Mouse (Mus musculus) cerebellum, adult 9-10 months (tissue): ENCODE measurements around the gene Sec16b.
A peak's percentile ranks its signal among the peaks of the same experiment; 100 is the strongest.

Source experiments
- DNase-seq: peaks from one replicate; pipeline ENCODE4 v3.0.0; 2022

The Sec16b gene

DNA sequence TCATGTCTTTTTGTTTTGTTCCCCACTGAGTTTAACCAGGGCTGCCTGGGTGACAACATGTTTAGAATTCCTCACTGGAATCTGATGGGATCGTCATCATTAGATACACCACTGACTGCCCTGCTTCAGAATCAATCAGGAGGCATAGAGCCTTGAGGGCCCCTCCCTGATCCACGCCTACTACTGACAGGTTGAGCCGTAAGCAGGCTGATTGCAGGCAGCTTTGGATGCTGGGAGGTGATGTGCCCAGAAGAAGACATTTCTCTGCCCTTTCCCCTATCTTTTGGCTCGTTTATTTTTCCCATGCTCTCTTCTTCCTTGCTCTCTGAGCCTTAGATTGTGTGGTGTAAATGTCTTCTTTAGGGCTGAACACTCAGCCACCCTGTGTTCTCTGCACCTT is 7.8 kb downstream of the Sec16b start:
- no peak for DNase-seq

- DNase-seq = no peak
Observed at GRCm38 (mm10) chr1:157516838-157517808, 10.6 kb downstream of the Sec16b start.

- peak; percentile 94 for DNase-seq
Observed at GRCm38 (mm10) chr1:157518111-157518523, 11.6 kb downstream of the Sec16b start.

DNA sequence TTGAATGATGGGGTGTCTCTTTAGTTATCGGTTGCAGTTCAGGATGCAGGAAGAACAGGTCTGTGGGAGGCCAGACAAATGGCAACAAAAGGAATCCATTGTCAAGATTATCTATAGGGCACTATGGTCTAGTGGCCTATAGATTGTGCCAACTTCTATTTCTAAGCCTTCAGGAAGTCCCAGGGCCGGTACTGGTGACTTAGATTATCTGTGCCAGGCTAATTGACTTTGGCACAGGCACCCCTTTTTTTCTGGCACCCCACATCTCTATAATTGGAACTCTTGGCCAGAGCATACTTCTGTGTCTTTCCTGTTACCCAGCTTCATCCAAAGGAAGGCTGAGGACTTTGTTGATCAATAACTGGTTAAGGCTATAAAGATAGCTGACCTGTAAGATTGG is 12.9 kb downstream of the Sec16b start:
- no peak for DNase-seq

- no peak for DNase-seq
Observed at GRCm38 (mm10) chr1:157522322-157522721, 15.8 kb downstream of the Sec16b start.

DNA sequence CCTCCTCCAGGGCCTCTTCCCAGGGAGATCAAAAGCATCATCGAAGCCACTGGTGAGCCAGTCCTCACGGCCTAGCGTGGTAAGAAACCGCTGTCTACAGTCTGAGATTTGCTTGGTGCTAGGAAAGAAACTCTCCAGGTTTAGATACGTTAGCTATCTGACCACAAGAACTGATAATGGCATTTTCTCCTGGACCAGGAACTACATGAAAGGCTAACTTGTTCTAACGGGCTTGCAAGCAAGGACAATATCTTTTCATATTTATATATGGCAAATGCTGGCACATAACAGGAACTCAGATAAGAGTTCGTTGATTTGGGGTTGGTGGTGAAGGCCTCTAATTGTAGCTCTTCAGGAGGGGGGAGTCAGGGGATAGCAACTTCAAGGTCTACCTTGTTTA is 18.2 kb downstream of the Sec16b start:
- DNase-seq = no peak

DNA sequence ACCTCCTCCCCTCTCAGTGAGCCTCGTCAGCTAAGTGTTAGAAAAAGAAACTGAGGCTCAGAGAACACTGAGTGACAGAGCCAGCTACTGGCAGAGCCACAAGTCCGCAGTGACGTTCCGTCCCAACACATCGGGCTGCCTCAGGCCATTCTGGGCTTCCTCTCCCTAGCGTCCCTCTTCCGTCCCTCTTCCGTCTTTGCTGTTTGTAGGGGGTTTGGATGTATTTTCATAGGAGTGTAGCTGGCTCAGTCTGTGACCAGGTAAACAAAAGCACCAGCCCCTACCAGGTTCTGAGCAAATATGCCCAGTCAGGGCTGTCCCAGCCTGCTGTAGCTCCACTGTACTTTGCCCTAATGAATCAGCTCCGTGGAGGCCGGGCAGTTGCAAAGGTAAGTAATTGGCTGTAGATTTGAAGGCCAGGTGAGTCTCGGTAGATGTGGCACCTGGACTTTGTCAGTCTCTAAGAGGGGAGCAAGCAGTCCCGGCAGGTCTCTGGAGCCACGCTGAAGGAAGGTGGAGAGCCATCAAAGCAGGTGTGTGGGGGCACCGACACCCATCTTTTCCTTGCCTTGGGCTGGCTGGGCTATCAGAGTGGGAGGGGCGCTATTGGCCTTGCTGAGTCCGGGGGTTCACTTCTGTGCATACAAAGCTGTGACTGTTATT is 19.3 kb downstream of the Sec16b start:
- no peak for DNase-seq

DNA sequence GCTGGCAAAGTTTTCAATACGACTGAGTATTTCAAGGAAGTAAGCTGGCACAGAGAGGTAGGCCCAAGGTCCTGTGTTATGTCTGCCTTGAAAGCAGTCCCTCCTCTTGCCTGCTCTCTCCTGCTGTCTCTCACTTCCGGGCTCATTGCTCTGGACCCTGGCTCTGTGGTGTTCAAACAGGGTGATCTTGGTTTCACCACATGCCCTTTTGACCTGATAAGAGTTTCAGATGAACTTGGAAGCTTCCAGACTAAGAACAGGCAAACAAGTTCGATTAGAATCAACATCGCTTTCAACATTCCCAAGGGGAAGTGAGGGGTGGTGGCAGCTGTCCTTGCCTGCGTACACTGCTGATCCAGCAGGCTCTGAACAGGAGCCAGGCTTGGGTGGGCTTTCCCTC is 20.1 kb downstream of the Sec16b start:
- DNase-seq = no peak

DNA sequence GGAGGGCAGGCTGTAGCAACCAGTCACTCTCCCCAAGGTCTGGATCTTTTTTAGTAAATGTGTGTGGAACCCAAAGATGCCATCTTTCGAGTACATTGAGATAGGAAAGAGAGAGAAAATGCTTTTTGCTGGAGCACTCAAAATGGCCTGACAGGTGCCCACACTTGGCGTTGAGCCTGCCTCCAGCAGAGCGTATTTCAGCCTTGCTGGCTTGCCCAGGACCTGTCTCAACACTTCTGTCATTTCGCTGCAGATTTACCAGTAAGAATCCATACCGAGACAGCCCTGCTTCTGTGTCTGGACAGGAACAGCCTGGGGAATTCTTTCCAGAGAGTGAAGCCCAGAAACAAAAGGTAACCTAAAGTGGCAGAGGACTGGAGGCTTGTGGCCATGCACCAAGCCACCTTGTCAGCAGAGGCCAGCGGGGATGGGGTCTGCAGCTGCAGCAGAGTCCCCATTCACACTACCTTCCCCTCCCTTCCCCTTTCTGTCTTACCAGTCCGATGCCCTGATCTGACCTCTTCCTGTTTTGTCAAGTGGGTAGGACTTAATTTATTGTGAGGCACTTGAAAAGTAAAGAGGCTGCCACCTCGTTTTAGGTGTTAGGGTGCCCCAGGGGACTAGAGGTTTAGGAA is 26.4 kb downstream of the Sec16b start:
- DNase-seq = peak; percentile 88

GRCm38 (mm10) chr1:157535571-157535970 is 29.0 kb downstream of the Sec16b start:
- DNase-seq = no peak

DNA sequence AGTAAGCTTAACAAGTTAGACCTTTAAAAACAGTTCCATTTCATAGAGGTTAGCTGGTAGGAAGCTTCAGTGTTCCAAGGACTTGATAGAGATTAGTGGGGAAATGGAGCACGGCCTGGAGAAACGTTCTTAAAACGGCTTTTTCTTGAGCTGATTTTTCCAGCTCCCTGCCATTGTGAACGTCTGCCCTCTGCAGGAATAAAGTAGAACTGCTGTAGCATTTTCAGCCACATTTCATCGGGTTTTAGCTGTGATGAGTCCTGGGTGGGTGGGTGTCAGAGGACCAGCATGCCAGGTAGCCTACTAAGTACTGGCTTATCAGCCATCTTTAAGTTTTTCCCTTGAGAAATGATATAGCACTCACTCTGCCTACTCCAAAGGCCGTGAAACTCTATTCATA is 29.9 kb downstream of the Sec16b start:
- DNase-seq = peak; percentile 69

DNA sequence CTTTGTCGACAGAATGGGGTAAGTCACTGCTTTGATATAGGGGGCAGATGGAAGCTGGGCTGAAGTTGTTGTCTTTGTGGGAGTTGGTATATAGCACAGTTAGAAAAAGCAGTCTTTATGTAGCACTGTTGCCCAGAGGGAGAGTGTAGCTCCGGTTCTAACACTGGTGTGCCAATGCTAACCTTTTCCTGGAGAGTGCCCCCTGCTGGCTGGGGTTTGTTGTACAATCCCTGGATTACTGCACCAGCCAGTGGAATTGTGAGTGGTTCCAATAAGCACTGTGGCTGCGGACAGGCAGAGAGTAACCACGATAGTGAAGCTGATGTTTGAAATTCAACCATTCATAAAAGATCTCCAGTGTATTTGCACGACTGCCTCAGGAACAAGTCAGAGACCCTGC is 31.1 kb downstream of the Sec16b start:
- no peak for DNase-seq

GRCm38 (mm10) chr1:157545056-157545455 is 38.5 kb downstream of the Sec16b start:
- DNase-seq = no peak

- DNase-seq = no peak
Observed at GRCm38 (mm10) chr1:157547658-157548057, 41.1 kb downstream of the Sec16b start.

DNA sequence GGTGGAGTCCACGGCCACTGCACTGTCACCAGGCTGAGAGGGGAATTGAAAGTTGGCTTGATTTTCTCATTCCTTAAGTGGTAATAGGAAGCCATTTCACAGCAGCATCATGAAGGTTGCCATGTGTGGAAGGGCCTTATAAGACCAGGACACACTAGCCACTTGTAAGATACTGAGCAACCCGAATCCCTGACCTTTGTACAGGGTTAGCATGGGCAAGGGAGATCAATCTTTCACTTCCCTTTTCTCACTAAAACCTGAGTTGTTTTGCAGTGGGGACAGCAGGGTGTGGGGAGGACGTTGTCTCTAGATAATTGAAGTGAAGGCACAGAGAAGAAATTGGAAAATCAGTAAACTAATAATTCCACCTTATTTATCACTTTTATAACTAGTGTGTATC is 43.2 kb downstream of the Sec16b start:
- no peak for DNase-seq

GRCm38 (mm10) chr1:157552749-157553451 is 46.4 kb downstream of the Sec16b start:
- peak; percentile 83 for DNase-seq

DNA sequence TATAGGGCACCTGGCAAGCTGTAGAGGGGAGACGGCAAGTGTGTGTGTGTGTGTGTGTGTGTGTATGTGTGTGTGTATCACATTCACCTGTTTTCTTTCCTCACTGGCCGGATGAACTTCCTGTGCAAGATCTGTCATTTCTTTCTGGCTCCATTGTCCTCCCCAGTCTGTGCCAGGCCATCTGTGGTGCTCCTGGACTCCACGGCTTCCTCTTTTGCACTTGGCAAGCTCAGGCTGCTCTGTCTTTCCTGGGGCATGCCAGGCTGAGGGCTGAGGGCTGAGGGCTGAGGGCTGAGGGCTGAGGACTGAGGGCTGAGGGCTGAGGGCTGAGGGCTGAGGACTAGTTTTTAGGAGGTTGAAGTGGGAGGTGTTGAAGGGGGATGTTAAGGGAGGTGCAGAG is 47.6 kb downstream of the Sec16b start:
- peak; percentile 94 for DNase-seq

DNA sequence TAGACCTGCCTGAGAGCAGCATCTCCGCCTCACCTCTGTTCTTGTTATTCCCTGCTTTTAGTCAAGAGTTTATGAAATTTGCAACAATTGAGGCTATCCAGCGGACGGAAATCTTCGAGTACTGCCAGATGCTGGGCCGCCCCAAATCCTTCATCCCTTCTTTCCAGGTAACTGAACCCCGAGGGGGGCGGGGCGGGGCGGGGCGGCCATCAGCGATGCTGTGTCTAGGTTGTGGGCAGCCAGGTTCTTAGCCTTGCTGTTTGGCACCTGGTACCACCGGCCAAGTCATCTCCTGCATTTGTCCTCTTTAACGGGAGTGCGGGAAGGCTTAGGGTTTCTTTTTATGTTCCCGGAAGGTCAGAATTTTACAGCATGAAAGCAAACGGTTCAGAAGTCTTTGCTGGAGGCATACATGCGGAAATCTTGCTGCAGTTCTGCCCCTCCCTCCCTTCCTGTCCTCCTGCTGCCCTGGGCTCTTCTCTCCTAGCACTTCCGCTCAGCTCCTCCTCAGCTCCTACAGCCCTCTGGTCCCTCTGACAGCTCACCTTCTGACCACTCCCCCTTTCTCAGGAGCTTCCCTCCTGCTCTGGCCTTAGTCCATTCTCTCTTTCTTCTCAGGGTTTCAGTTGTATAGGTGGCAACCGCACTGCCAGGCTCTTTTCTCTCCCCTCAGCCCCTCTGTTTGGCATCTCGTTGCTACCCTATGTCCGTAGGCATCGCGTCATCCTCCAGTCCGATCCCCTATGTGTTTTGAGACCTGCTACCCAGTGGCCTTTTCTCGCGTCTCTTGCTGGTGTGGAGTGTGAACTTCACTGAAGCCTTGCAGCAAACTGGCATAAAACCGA is 48.4 kb downstream of the Sec16b start:
- DNase-seq = peak; percentile 28

DNA sequence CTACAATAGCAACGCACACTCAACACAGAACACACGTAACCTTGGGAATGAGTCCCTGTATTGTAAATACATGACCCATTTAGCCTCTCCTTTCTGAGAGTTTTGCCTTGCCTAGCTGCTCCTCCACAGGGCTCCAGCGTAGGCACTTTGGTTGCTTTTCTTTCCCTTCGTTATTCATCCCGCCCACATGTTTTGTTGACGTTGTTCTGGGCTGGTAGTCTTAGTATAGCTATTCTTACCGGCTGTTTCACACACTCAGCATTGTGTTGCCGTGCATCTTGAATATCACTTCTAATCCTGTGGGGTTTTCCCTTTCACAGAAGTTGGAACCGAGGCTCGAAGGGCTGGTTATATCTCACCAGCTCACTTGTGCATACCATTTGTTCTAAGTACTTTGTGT is 49.2 kb downstream of the Sec16b start:
- DNase-seq = peak; percentile 20

DNA sequence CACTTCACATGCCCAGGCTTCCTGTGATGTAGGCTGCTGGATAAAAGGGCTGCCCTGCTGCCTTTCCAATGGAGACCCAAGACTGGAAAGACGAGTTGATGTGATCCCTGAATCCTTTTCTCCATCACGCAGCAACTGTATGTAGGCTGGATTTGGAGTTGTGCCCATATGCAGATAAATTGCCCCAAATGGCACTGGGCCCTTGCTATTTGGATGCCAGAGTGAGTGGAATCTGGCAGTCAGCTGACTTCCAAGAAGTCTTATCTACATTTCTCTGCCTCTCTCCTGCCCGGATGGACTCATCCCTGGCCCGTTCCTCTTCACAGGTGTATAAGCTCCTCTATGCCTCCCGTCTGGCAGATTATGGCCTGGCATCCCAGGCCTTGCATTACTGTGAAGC is 49.9 kb downstream of the Sec16b start:
- DNase-seq = peak; percentile 40

GRCm38 (mm10) chr1:157558145-157558544 is 51.6 kb downstream of the Sec16b start:
- DNase-seq = no peak

- DNase-seq = peak; percentile 35
Observed at GRCm38 (mm10) chr1:157559986-157560385, 53.5 kb downstream of the Sec16b start.
